Comparison of ENCODE assay signal across 8 mouse cellular contexts in genomic region chr10:111505406-111505805, GRCm38 (mm10). TPM values are rescaled to one million over a fixed set of nuclear protein-coding genes. Genes with fewer than 3 reads are reported as not detected.
DNase-seq lines count a peak whose midpoint lies in the region; ATAC-seq and TF ChIP-seq lines count a peak whose summit lies in the region.

No protein-coding gene starts in this region.

- no peak for TF ChIP-seq EP300 in liver, postnatal 0 days (IDR thresholded peaks at IDR 0.05; ENCODE audit: low read depth)

- H3K4me3 ChIP-seq in heart, embryonic 13.5 days = peak overlapping the region; percentile 94
- peak overlapping the region; percentile 77 for H3K4me3 ChIP-seq in heart, embryonic 15.5 days
- peak overlapping the region; percentile 81 for H3K4me3 ChIP-seq in liver, postnatal 0 days (ENCODE audit: low read depth, low read length)

- no peak for ATAC-seq in heart, embryonic 13.5 days (ENCODE audit: extremely low read depth, insufficient number of reproducible peaks, low FRiP score, low TSS enrichment)
- no peak for ATAC-seq in heart, embryonic 15.5 days (replicated peaks; ENCODE audit: insufficient number of reproducible peaks, insufficient read depth, low FRiP score, low read depth)
- no peak for ATAC-seq in liver, postnatal 0 days
- ATAC-seq in inflammation-experienced regulatory T-cells, adult 6 months = no peak

- no peaks in the 10 kb centered on the region for H3K27me3 ChIP-seq in heart, embryonic 13.5 days (replicated peaks)
- no peaks in the 10 kb centered on the region for H3K27me3 ChIP-seq in heart, embryonic 15.5 days
- H3K27me3 ChIP-seq in liver, postnatal 0 days (ENCODE audit: insufficient read depth, low read length) = peaks cover 13% of the 10 kb centered on the region; the same call in 1 of the 2 replicates

- H3K9ac ChIP-seq in heart, embryonic 13.5 days = peak overlapping the region; percentile 85
- H3K9ac ChIP-seq in heart, embryonic 15.5 days = peak overlapping the region; percentile 68; the same call in 1 of the 2 replicates
- peak overlapping the region; percentile 84 for H3K9ac ChIP-seq in liver, postnatal 0 days (replicated peaks)

- no peaks in the 10 kb centered on the region for H3K9me3 ChIP-seq in heart, embryonic 13.5 days
- H3K9me3 ChIP-seq in heart, embryonic 15.5 days (replicated peaks) = no peaks in the 10 kb centered on the region
- H3K9me3 ChIP-seq in liver, postnatal 0 days (ENCODE audit: low read length) = no peaks in the 10 kb centered on the region

- TF ChIP-seq CTCF in liver, postnatal 0 days (IDR thresholded peaks at IDR 0.05; ENCODE audit: low read depth) = no peak

- H3K27ac ChIP-seq in heart, embryonic 13.5 days (replicated peaks) = peak overlapping the region; percentile 97; the same call in 1 of the 2 replicates
- peak overlapping the region; percentile 85 for H3K27ac ChIP-seq in heart, embryonic 15.5 days
- H3K27ac ChIP-seq in liver, postnatal 0 days (ENCODE audit: low read depth) = peak overlapping the region; percentile 83

- H3K4me2 ChIP-seq in heart, embryonic 13.5 days = peak overlapping the region; percentile 86
- H3K4me2 ChIP-seq in heart, embryonic 15.5 days = peak overlapping the region; percentile 88
- H3K4me2 ChIP-seq in liver, postnatal 0 days (ENCODE audit: low read depth, low read length) = peak overlapping the region; percentile 82

- H3K4me1 ChIP-seq in heart, embryonic 13.5 days = peaks cover 53% of the 10 kb centered on the region
- H3K4me1 ChIP-seq in heart, embryonic 15.5 days (replicated peaks) = peaks cover 36% of the 10 kb centered on the region
- H3K4me1 ChIP-seq in liver, postnatal 0 days (ENCODE audit: insufficient read depth) = peaks cover 9% of the 10 kb centered on the region

- DNase-seq in heart, postnatal 36 days = no peak
- peak; percentile 24 for DNase-seq in NIH3T3 (ENCODE audit: low read depth)
- no peak for DNase-seq in liver, postnatal 0 days
- DNase-seq in spleen, adult 18-20 months = no peak
- no peak for DNase-seq in T-cell, adult 2 months (ENCODE audit: low spot score)

- 53% methylated on average over 7 of the region's 7 CpGs for WGBS in heart, embryonic 13.5 days
- WGBS in heart, embryonic 15.5 days = 58% methylated on average over 7 of the region's 7 CpGs
- WGBS in liver, postnatal 0 days (ENCODE audit: insufficient replicate concordance) = 64% methylated on average over 7 of the region's 7 CpGs

- H3K36me3 ChIP-seq in heart, embryonic 13.5 days = 0 out of 2 replicates have a peak, but pooled peaks cover 4% of the 10 kb centered on the region
- H3K36me3 ChIP-seq in heart, embryonic 15.5 days = no peaks in the 10 kb centered on the region
- H3K36me3 ChIP-seq in liver, postnatal 0 days (replicated peaks; ENCODE audit: insufficient read depth, low read length) = no peaks in the 10 kb centered on the region

- intact Hi-C loops in heart, postnatal 36 days (cut with DNase I) = loop anchor here (5.0 kb wide), 3 partner anchors 37 to 172 kb away; no protein-coding TSS in a partner anchor

RNA-seq across cellular contexts. Expression of gene Phlda1, which starts 0.7 kb away (rescaled TPM):
- polyA plus RNA-seq in heart, embryonic 13.5 days (2015; fragmentation: Nextera tagmentation; extraction: Ambion mirVana) = 23.9 and 24.8 TPM in 2 replicates
- total RNA-seq in heart, postnatal 36 days (2021) = 10 to 100 TPM in 1 of 2 experiments, 1 to 10 TPM in 1; 9.8 to 17.3 TPM
- 28.7 and 29.5 TPM in 2 replicates for polyA plus RNA-seq in heart, embryonic 15.5 days (2015; fragmentation: Nextera tagmentation; extraction: Ambion mirVana)
- 29.6 and 32.1 TPM in 2 replicates for polyA plus RNA-seq in liver, postnatal 0 days (2015; fragmentation: Nextera tagmentation; extraction: Ambion mirVana)
- 1 to 10 TPM; 6.4 to 8.0 (median 6.8) TPM for polyA plus RNA-seq in inflammation-experienced regulatory T-cells, adult 6 months (2017; shearing (Covaris generic))

RNA-seq across cellular contexts. Expression of gene Nap1l1, which starts 32.4 kb away (rescaled TPM):
- polyA plus RNA-seq in heart, embryonic 13.5 days (2015; fragmentation: Nextera tagmentation; extraction: Ambion mirVana) = 135 and 143 TPM in 2 replicates
- total RNA-seq in heart, postnatal 36 days (2021) = 10 to 100 TPM; 60.7 to 74.5 TPM
- polyA plus RNA-seq in heart, embryonic 15.5 days (2015; fragmentation: Nextera tagmentation; extraction: Ambion mirVana) = 110 TPM in 2 replicates
- polyA plus RNA-seq in liver, postnatal 0 days (2015; fragmentation: Nextera tagmentation; extraction: Ambion mirVana) = 69.9 and 73.7 TPM in 2 replicates
- polyA plus RNA-seq in inflammation-experienced regulatory T-cells, adult 6 months (2017; shearing (Covaris generic)) = 100 to 1,000 TPM; 122 to 256 (median 122) TPM
